Comparison of ENCODE assay signal across 37 mouse cellular contexts in genomic region chr17:37558913-37559615, GRCm38 (mm10). TPM values are rescaled to one million over a fixed set of nuclear protein-coding genes. Genes with fewer than 3 reads are reported as not detected.
"Had no signal": no experiment of that assay in that cellular context is flagged by ENCODE, and none has a peak within 500 bp of the region (broad histone marks: within the 10 kb centered on the region; RNA-seq: fewer than 3 reads in every experiment).

No protein-coding gene starts in this region.

- DNase-seq: gastrocnemius, postnatal 14 days; gastrocnemius, postnatal 36 days; heart, adult 11 months; heart, adult 2 months; heart, postnatal 4 days; kidney, adult 18-20 months; kidney, adult 8-10 months; kidney, postnatal 10 days; kidney, postnatal 25 days; kidney, postnatal 4 days; liver; liver, embryonic 13.5 days had no signal

- H3K9me3 ChIP-seq: heart, embryonic 15.5 days; hindbrain, embryonic 10.5 days; hindbrain, embryonic 12.5 days; limb, embryonic 10.5 days; liver, embryonic 13.5 days; liver, embryonic 15.5 days had no signal

- H3K27ac ChIP-seq: heart, adult 2 months; heart, embryonic 13.5 days; heart, embryonic 15.5 days; hindbrain, embryonic 10.5 days; hindbrain, embryonic 12.5 days; hindbrain, embryonic 14.5 days; layer of hippocampus, adult 2 months; left cerebral cortex, adult 2 months; limb, embryonic 10.5 days; limb, embryonic 12.5 days; liver, embryonic 13.5 days; liver, embryonic 15.5 days had no signal

- ATAC-seq: hindbrain, embryonic 16.5 days; inflammation-experienced regulatory T-cells, adult 6 months had no signal

- H3K36me3 ChIP-seq: heart, embryonic 13.5 days; heart, embryonic 15.5 days; hindbrain, embryonic 10.5 days; hindbrain, embryonic 12.5 days; limb, embryonic 10.5 days; limb, embryonic 12.5 days; liver, embryonic 13.5 days; liver, embryonic 15.5 days had no signal

- H3K4me2 ChIP-seq: heart, embryonic 11.5 days; heart, embryonic 13.5 days; heart, embryonic 15.5 days; hindbrain, embryonic 12.5 days; hindbrain, embryonic 14.5 days; limb, embryonic 12.5 days; liver, embryonic 13.5 days; liver, embryonic 15.5 days had no signal

- H3K27me3 ChIP-seq: heart, embryonic 13.5 days; heart, embryonic 15.5 days; hindbrain, embryonic 12.5 days; limb, embryonic 12.5 days; liver, embryonic 13.5 days; liver, embryonic 15.5 days had no signal

- H3K4me3 ChIP-seq: heart, adult 2 months; heart, embryonic 13.5 days; heart, embryonic 15.5 days; hindbrain, embryonic 10.5 days; hindbrain, embryonic 12.5 days; layer of hippocampus, adult 2 months; left cerebral cortex, adult 2 months; limb, embryonic 10.5 days; limb, embryonic 12.5 days; liver, embryonic 13.5 days; liver, embryonic 15.5 days had no signal

- H3K4me1 ChIP-seq: heart, embryonic 13.5 days; heart, embryonic 15.5 days; hindbrain, embryonic 10.5 days; hindbrain, embryonic 12.5 days; limb, embryonic 10.5 days; limb, embryonic 12.5 days; liver, embryonic 13.5 days; liver, embryonic 15.5 days had no signal

- H3K9ac ChIP-seq: heart, embryonic 13.5 days; heart, embryonic 15.5 days; hindbrain, embryonic 12.5 days; hindbrain, embryonic 14.5 days; limb, embryonic 12.5 days; liver, embryonic 13.5 days; liver, embryonic 15.5 days had no signal

RNA-seq across cellular contexts. Expression of gene Olfr112, which starts 10.2 kb away (rescaled TPM):
- total RNA-seq: gastrocnemius, adult 18-20 months; gastrocnemius, adult 8-10 months; gastrocnemius, postnatal 14 days; gastrocnemius, postnatal 36 days; heart, adult 2 months; heart, postnatal 25 days; heart, postnatal 4 days; layer of hippocampus, adult 2 months; layer of hippocampus, postnatal 10 days; layer of hippocampus, postnatal 25 days; left cerebral cortex, adult 2 months; left cerebral cortex, postnatal 14 days; left cerebral cortex, postnatal 36 days had no signal
- polyA plus RNA-seq: gonadal fat pad, adult 2 months; heart, adult 2 months; heart, embryonic 11.5 days; heart, embryonic 13.5 days; heart, embryonic 15.5 days; heart, postnatal 0 days; hindbrain, embryonic 10.5 days; hindbrain, embryonic 12.5 days; hindbrain, embryonic 14.5 days; hindbrain, embryonic 16.5 days; inflammation-experienced regulatory T-cells, adult 6 months; kidney, embryonic 14.5 days; kidney, embryonic 16.5 days; limb, embryonic 10.5 days; limb, embryonic 12.5 days; limb, embryonic 14.5 days; liver, embryonic 13.5 days; liver, embryonic 15.5 days had no signal

RNA-seq across cellular contexts. Expression of gene Olfr113, which starts 18.4 kb away (rescaled TPM):
- total RNA-seq: gastrocnemius, adult 18-20 months; gastrocnemius, adult 8-10 months; gastrocnemius, postnatal 14 days; gastrocnemius, postnatal 36 days; heart, adult 2 months; heart, postnatal 25 days; heart, postnatal 4 days; layer of hippocampus, adult 2 months; layer of hippocampus, postnatal 10 days; layer of hippocampus, postnatal 25 days; left cerebral cortex, adult 2 months; left cerebral cortex, postnatal 14 days; left cerebral cortex, postnatal 36 days had no signal
- polyA plus RNA-seq: gonadal fat pad, adult 2 months; heart, adult 2 months; heart, embryonic 11.5 days; heart, embryonic 13.5 days; heart, embryonic 15.5 days; heart, postnatal 0 days; hindbrain, embryonic 10.5 days; hindbrain, embryonic 12.5 days; hindbrain, embryonic 14.5 days; hindbrain, embryonic 16.5 days; inflammation-experienced regulatory T-cells, adult 6 months; kidney, embryonic 14.5 days; kidney, embryonic 16.5 days; limb, embryonic 10.5 days; limb, embryonic 12.5 days; limb, embryonic 14.5 days; liver, embryonic 13.5 days; liver, embryonic 15.5 days had no signal

RNA-seq across cellular contexts. Expression of gene Olfr114, which starts 33.5 kb away (rescaled TPM):
- total RNA-seq: gastrocnemius, adult 18-20 months; gastrocnemius, adult 8-10 months; gastrocnemius, postnatal 14 days; gastrocnemius, postnatal 36 days; heart, adult 2 months; heart, postnatal 25 days; heart, postnatal 4 days; layer of hippocampus, adult 2 months; layer of hippocampus, postnatal 10 days; layer of hippocampus, postnatal 25 days; left cerebral cortex, adult 2 months; left cerebral cortex, postnatal 14 days; left cerebral cortex, postnatal 36 days had no signal
- polyA plus RNA-seq: gonadal fat pad, adult 2 months; heart, adult 2 months; heart, embryonic 11.5 days; heart, embryonic 13.5 days; heart, embryonic 15.5 days; heart, postnatal 0 days; hindbrain, embryonic 10.5 days; hindbrain, embryonic 12.5 days; hindbrain, embryonic 14.5 days; hindbrain, embryonic 16.5 days; inflammation-experienced regulatory T-cells, adult 6 months; kidney, embryonic 14.5 days; kidney, embryonic 16.5 days; limb, embryonic 10.5 days; limb, embryonic 12.5 days; limb, embryonic 14.5 days; liver, embryonic 13.5 days; liver, embryonic 15.5 days had no signal

RNA-seq across cellular contexts. Expression of gene Olfr111, which starts 51.2 kb away (rescaled TPM):
- total RNA-seq: gastrocnemius, adult 18-20 months; gastrocnemius, adult 8-10 months; gastrocnemius, postnatal 14 days; gastrocnemius, postnatal 36 days; heart, adult 2 months; heart, postnatal 25 days; heart, postnatal 4 days; layer of hippocampus, adult 2 months; layer of hippocampus, postnatal 10 days; layer of hippocampus, postnatal 25 days; left cerebral cortex, adult 2 months; left cerebral cortex, postnatal 14 days had no signal
- polyA plus RNA-seq: heart, adult 2 months; heart, embryonic 11.5 days; heart, embryonic 13.5 days; heart, embryonic 15.5 days; heart, postnatal 0 days; hindbrain, embryonic 10.5 days; hindbrain, embryonic 12.5 days; hindbrain, embryonic 14.5 days; hindbrain, embryonic 16.5 days; inflammation-experienced regulatory T-cells, adult 6 months; kidney, embryonic 14.5 days; kidney, embryonic 16.5 days; limb, embryonic 10.5 days; limb, embryonic 12.5 days; liver, embryonic 13.5 days; liver, embryonic 15.5 days had no signal
